Mouse (Mus musculus) liver, embryonic 16.5 days (tissue): Measurements from ENCODE around the gene Dnali1. TPM values are rescaled to one million over a fixed set of nuclear protein-coding genes. Genes with fewer than 3 reads are reported as not detected.

ENCODE experiments used
- ATAC-seq: fragments of 200-750 bp; cut with Nextera tagmentation; 2 replicates; pipeline ENCODE4 v1.8.0; 2017; ENCODE audit warnings: low read depth, mild to moderate bottlenecking, moderate number of reproducible peaks, moderate library complexity
- H3K27ac ChIP-seq: fragments of 300-500 bp; sonication (generic); 2 replicates; pipeline ENCODE4 v1.5.1; 2014; ENCODE audit warnings: mild to moderate bottlenecking, low read length
- H3K27me3 ChIP-seq: fragments of 300-500 bp; sonication (generic); 2 replicates; pipeline ENCODE4 v1.6.1; 2014; ENCODE audit warnings: low read depth, low read length, mixed read lengths; ENCODE audit not compliant: control insufficient read depth, insufficient read depth
- H3K36me3 ChIP-seq: fragments of 300-500 bp; sonication (generic); 2 replicates; pipeline ENCODE4 v1.6.1; 2014; ENCODE audit warnings: mild to moderate bottlenecking; ENCODE audit not compliant: control insufficient read depth, insufficient read depth
- H3K4me1 ChIP-seq: fragments of 300-500 bp; sonication (generic); 2 replicates; pipeline ENCODE4 v1.6.1; 2014; ENCODE audit warnings: low read depth, low read length, mixed read lengths; ENCODE audit not compliant: control insufficient read depth
- H3K4me2 ChIP-seq: fragments of 300-500 bp; sonication (generic); 2 replicates; pipeline ENCODE4 v1.6.1; 2014; ENCODE audit warnings: low read depth, low read length, mixed read lengths
- H3K4me3 ChIP-seq: fragments of 300-500 bp; sonication (generic); 2 replicates; pipeline ENCODE4 v1.5.1; 2014; ENCODE audit warnings: low read depth, mild to moderate bottlenecking, low read length
- H3K9ac ChIP-seq: fragments of 300-500 bp; sonication (generic); 2 replicates; pipeline ENCODE4 v1.6.1; 2014; ENCODE audit warnings: low read depth, low read length
- H3K9me3 ChIP-seq: fragments of 300-500 bp; sonication (generic); replicated peaks from 2 replicates; pipeline ENCODE4 v1.6.1; 2016; ENCODE audit warnings: low read length; ENCODE audit not compliant: control insufficient read depth
- WGBS: fragments of 180-500 bp; shearing (Covaris S2); extraction: QIAGEN DNeasy Blood & Tissue Kit; methylation state at CpG from one replicate; pipeline ENCODE4 v1.1.7; 2014; ENCODE audit not compliant: insufficient replicate concordance; 5-methylcytosine and 5-hydroxymethylcytosine counted together
- polyA plus RNA-seq: library from polyadenylated mRNA; unstranded; fragments of >200 nt; fragmentation: Nextera tagmentation; extraction: Ambion mirVana; gene quantifications from 2 replicates; pipeline ENCODE4 v1.2.1, GENCODE M21; 2015

The Dnali1 gene
- polyA plus RNA-seq, 1 experiment from 2014 or later, result not detected

GRCm38 (mm10) chr4:125085346-125085841 lies 19.9 kb upstream of the Dnali1 start:
- Histone ChIP-seq H3K4me1 (peaks cover 18% of the 10 kb centered on the region), H3K36me3 (peaks cover 4% of the 10 kb centered on the region), H3K27ac (peak overlapping the region; percentile 94), H3K27me3 (no peaks in the 10 kb centered on the region), H3K4me3 (peak overlapping the region; percentile 88), H3K9me3 (no peaks in the 10 kb centered on the region), H3K9ac (peak overlapping the region; percentile 94), H3K4me2 (peak overlapping the region; percentile 79)
- ATAC-seq, result peak; percentile 95
- under 1% methylated on average over 37 of the region's 45 CpGs for WGBS

- Histone ChIP-seq H3K9me3 (no peaks in the 10 kb centered on the region), H3K27ac (peak within 1 kb of the TSS; percentile 94), H3K9ac (peak within 1 kb of the TSS; percentile 94), H3K4me3 (peak within 1 kb of the TSS; percentile 88), H3K4me1 (peaks cover 18% of the 10 kb centered on the region), H3K27me3 (no peaks in the 10 kb centered on the region), H3K4me2 (peak within 1 kb of the TSS; percentile 79), H3K36me3 (no peaks in the 10 kb centered on the region; the same call in 1 of the 2 replicates)
- peak; percentile 91 for ATAC-seq
- under 1% methylated on average over 62 of the region's 63 CpGs for WGBS
Observed at GRCm38 (mm10) chr4:125084403-125085345, 19.2 kb upstream of the Dnali1 start, which contains the start of gene Meaf6. Meaf6 (plus strand) TSS chr4:125085134.

GRCm38 (mm10) chr4:125078698-125079097 lies 13.2 kb upstream of the Dnali1 start:
- no peak overlapping the region for H3K9ac ChIP-seq
- no peak overlapping the region for H3K27ac ChIP-seq
- H3K4me3 ChIP-seq, result no peak overlapping the region
- H3K4me2 ChIP-seq, result no peak overlapping the region
- peaks cover 4% of the 10 kb centered on the region for H3K4me1 ChIP-seq
- no peaks in the 10 kb centered on the region for H3K9me3 ChIP-seq
- H3K36me3 ChIP-seq, result peaks cover 6% of the 10 kb centered on the region; the same call in 1 of the 2 replicates
- H3K27me3 ChIP-seq, result no peaks in the 10 kb centered on the region
- 85% methylated on average over 2 of the region's 2 CpGs for WGBS
- no peak for ATAC-seq

GRCm38 (mm10) chr4:125077700-125078099 lies 12.2 kb upstream of the Dnali1 start:
- Histone ChIP-seq H3K9ac (no peak overlapping the region), H3K27ac (no peak overlapping the region), H3K4me3 (no peak overlapping the region), H3K9me3 (no peaks in the 10 kb centered on the region), H3K4me2 (no peak overlapping the region), H3K27me3 (no peaks in the 10 kb centered on the region), H3K4me1 (no peaks in the 10 kb centered on the region), H3K36me3 (peaks cover 16% of the 10 kb centered on the region)
- 81% methylated on average over 2 of the region's 2 CpGs for WGBS
- ATAC-seq, result no peak

- H3K9ac ChIP-seq, result peak within 1 kb of the TSS; percentile 91
- no peaks in the 10 kb centered on the region for H3K27me3 ChIP-seq
- under 1% methylated on average over 78 of the region's 78 CpGs for WGBS
- H3K4me3 ChIP-seq, result peak within 1 kb of the TSS; percentile 72
- peaks cover 16% of the 10 kb centered on the region for H3K4me1 ChIP-seq
- no peaks in the 10 kb centered on the region for H3K9me3 ChIP-seq
- H3K4me2 ChIP-seq, result peak within 1 kb of the TSS; percentile 93
- peak within 1 kb of the TSS; percentile 68 for H3K27ac ChIP-seq
- peaks cover 13% of the 10 kb centered on the region for H3K36me3 ChIP-seq
- peak; percentile 94 for ATAC-seq
Observed at GRCm38 (mm10) chr4:125066490-125067370, 1.2 kb upstream of the Dnali1 start, which contains the start of gene Snip1. Snip1 (plus strand) TSS chr4:125066672.

GRCm38 (mm10) chr4:125063829-125064228 lies 1.7 kb downstream of the Dnali1 start:
- Histone ChIP-seq H3K27me3 (no peaks in the 10 kb centered on the region), H3K9ac (no peak overlapping the region), H3K4me2 (no peak overlapping the region), H3K36me3 (no peaks in the 10 kb centered on the region), H3K9me3 (no peaks in the 10 kb centered on the region), H3K4me3 (no peak overlapping the region), H3K27ac (no peak overlapping the region), H3K4me1 (peaks cover 18% of the 10 kb centered on the region)
- ATAC-seq, result no peak
- WGBS, result 51% methylated on average over 8 of the region's 8 CpGs

GRCm38 (mm10) chr4:125059025-125059424 lies 6.5 kb downstream of the Dnali1 start:
- H3K4me2 ChIP-seq, result peak overlapping the region; percentile 42
- WGBS, result 5% methylated on average over 8 of the region's 8 CpGs
- no peak overlapping the region for H3K4me3 ChIP-seq
- no peak for ATAC-seq
- H3K9me3 ChIP-seq, result no peaks in the 10 kb centered on the region
- H3K27ac ChIP-seq, result no peak overlapping the region
- H3K4me1 ChIP-seq, result peaks cover 7% of the 10 kb centered on the region
- peaks cover 9% of the 10 kb centered on the region for H3K36me3 ChIP-seq
- no peak overlapping the region for H3K9ac ChIP-seq
- H3K27me3 ChIP-seq, result no peaks in the 10 kb centered on the region

- H3K27me3 ChIP-seq, result no peaks in the 10 kb centered on the region
- no peaks in the 10 kb centered on the region for H3K9me3 ChIP-seq
- no peak overlapping the region for H3K9ac ChIP-seq
- H3K4me1 ChIP-seq, result peaks cover 7% of the 10 kb centered on the region
- peaks cover 17% of the 10 kb centered on the region for H3K36me3 ChIP-seq
- no peak overlapping the region for H3K4me3 ChIP-seq
- H3K27ac ChIP-seq, result no peak overlapping the region
- 67% methylated on average over 5 of the region's 5 CpGs for WGBS
- H3K4me2 ChIP-seq, result no peak overlapping the region
- ATAC-seq, result no peak
Observed at GRCm38 (mm10) chr4:125058033-125058432, 7.5 kb downstream of the Dnali1 start.
